Mouse (Mus musculus): ENCODE results near the gene Tns1. TPM values are rescaled to one million over a fixed set of nuclear protein-coding genes. Genes with fewer than 3 reads are reported as not detected.

Gene Tns1
- total and polyA plus RNA-seq, 2 experiments, result 17.9 to 47.9 TPM

- peaks cover 38% of the 10 kb centered on the region for H3K4me1 ChIP-seq (ENCODE audit: control insufficient read depth, insufficient read depth, low read length)
- H3K36me3 ChIP-seq (ENCODE audit: control insufficient read depth, insufficient read depth, low read length), result no peaks in the 10 kb centered on the region
- DNase-seq (ENCODE audit: extremely low read depth, low read depth, low spot score), result peak; percentile 99
- H3K27ac ChIP-seq (replicated peaks; ENCODE audit: insufficient read depth, low read depth, low read length), result peak overlapping the region; percentile 88
- WGBS, result 24% methylated on average over 1 of the region's 1 CpGs
- no peak overlapping the region for H3K4me3 ChIP-seq (ENCODE audit: insufficient read depth, low read depth, low read length)
- peaks cover 39% of the 10 kb centered on the region for H3K79me2 ChIP-seq (ENCODE audit: control insufficient read depth, insufficient read depth, low read length)
- H3K9ac ChIP-seq (ENCODE audit: low read depth, low read length), result peak overlapping the region; percentile 15; the same call in 1 of the 2 replicates
- H3K27me3 ChIP-seq (ENCODE audit: control insufficient read depth, insufficient read depth, low read length), result no peaks in the 10 kb centered on the region
- TF ChIP-seq CTCF (IDR thresholded peaks at IDR 0.05; ENCODE audit: low read depth, low read length) (no peak), POLR2A (IDR thresholded peaks at IDR 0.05; ENCODE audit: extremely low read depth, insufficient read depth, low read length) (no peak)
These were observed 79.8 kb downstream of the Tns1 start for GRCm38 (mm10) chr1:74044421-74044820.

GRCm38 (mm10) chr1:74043584-74044105 lies 80.6 kb downstream of the Tns1 start:
- peak; percentile 96 for DNase-seq (ENCODE audit: extremely low read depth, low read depth, low spot score)
- TF ChIP-seq CTCF (IDR thresholded peaks at IDR 0.05; ENCODE audit: low read depth, low read length), result no peak
- TF ChIP-seq POLR2A (IDR thresholded peaks at IDR 0.05; ENCODE audit: extremely low read depth, insufficient read depth, low read length), result no peak
- 14% methylated on average over 4 of the region's 4 CpGs for WGBS
- H3K27ac ChIP-seq (replicated peaks; ENCODE audit: insufficient read depth, low read depth, low read length), result peak overlapping the region; percentile 88
- H3K79me2 ChIP-seq (ENCODE audit: control insufficient read depth, insufficient read depth, low read length), result peaks cover 43% of the 10 kb centered on the region
- peaks cover 45% of the 10 kb centered on the region for H3K4me1 ChIP-seq (ENCODE audit: control insufficient read depth, insufficient read depth, low read length)
- H3K36me3 ChIP-seq (ENCODE audit: control insufficient read depth, insufficient read depth, low read length), result no peaks in the 10 kb centered on the region
- no peaks in the 10 kb centered on the region for H3K27me3 ChIP-seq (ENCODE audit: control insufficient read depth, insufficient read depth, low read length)
- no peak overlapping the region for H3K4me3 ChIP-seq (ENCODE audit: insufficient read depth, low read depth, low read length)
- H3K9ac ChIP-seq (ENCODE audit: low read depth, low read length), result peak overlapping the region; percentile 47

GRCm38 (mm10) chr1:74042711-74043467 lies 81.4 kb downstream of the Tns1 start:
- H3K36me3 ChIP-seq (ENCODE audit: control insufficient read depth, insufficient read depth, low read length), result no peaks in the 10 kb centered on the region
- H3K9ac ChIP-seq (ENCODE audit: low read depth, low read length), result peak overlapping the region; percentile 47
- peak overlapping the region; percentile 86 for H3K27ac ChIP-seq (replicated peaks; ENCODE audit: insufficient read depth, low read depth, low read length)
- TF ChIP-seq POLR2A (IDR thresholded peaks at IDR 0.05; ENCODE audit: extremely low read depth, insufficient read depth, low read length), result no peak
- TF ChIP-seq CTCF (IDR thresholded peaks at IDR 0.05; ENCODE audit: low read depth, low read length), result no peak
- H3K79me2 ChIP-seq (ENCODE audit: control insufficient read depth, insufficient read depth, low read length), result peaks cover 44% of the 10 kb centered on the region
- no peaks in the 10 kb centered on the region for H3K27me3 ChIP-seq (ENCODE audit: control insufficient read depth, insufficient read depth, low read length)
- H3K4me3 ChIP-seq (ENCODE audit: insufficient read depth, low read depth, low read length), result no peak overlapping the region
- no peak for DNase-seq (ENCODE audit: extremely low read depth, low read depth, low spot score)
- WGBS, result 63% methylated on average over 3 of the region's 3 CpGs
- H3K4me1 ChIP-seq (ENCODE audit: control insufficient read depth, insufficient read depth, low read length), result peaks cover 40% of the 10 kb centered on the region

- Histone ChIP-seq H3K36me3 (ENCODE audit: control insufficient read depth, insufficient read depth, low read length) (no peaks in the 10 kb centered on the region), H3K79me2 (ENCODE audit: control insufficient read depth, insufficient read depth, low read length) (peaks cover 51% of the 10 kb centered on the region), H3K27me3 (ENCODE audit: control insufficient read depth, insufficient read depth, low read length) (no peaks in the 10 kb centered on the region), H3K4me1 (ENCODE audit: control insufficient read depth, insufficient read depth, low read length) (peaks cover 34% of the 10 kb centered on the region), H3K9ac (ENCODE audit: low read depth, low read length) (no peak overlapping the region), H3K27ac (replicated peaks; ENCODE audit: insufficient read depth, low read depth, low read length) (no peak overlapping the region), H3K4me3 (ENCODE audit: insufficient read depth, low read depth, low read length) (no peak overlapping the region)
- 77% methylated on average over 8 of the region's 8 CpGs for WGBS
- DNase-seq (ENCODE audit: extremely low read depth, low read depth, low spot score), result no peak
- TF ChIP-seq POLR2A (IDR thresholded peaks at IDR 0.05; ENCODE audit: extremely low read depth, insufficient read depth, low read length) (no peak), CTCF (IDR thresholded peaks at IDR 0.05; ENCODE audit: low read depth, low read length) (no peak)
These were observed 82.6 kb downstream of the Tns1 start for GRCm38 (mm10) chr1:74041692-74042091.

- no peak overlapping the region for H3K27ac ChIP-seq (replicated peaks; ENCODE audit: insufficient read depth, low read depth, low read length)
- H3K79me2 ChIP-seq (ENCODE audit: control insufficient read depth, insufficient read depth, low read length), result peaks cover 51% of the 10 kb centered on the region
- H3K4me3 ChIP-seq (ENCODE audit: insufficient read depth, low read depth, low read length), result no peak overlapping the region
- no peak for DNase-seq (ENCODE audit: extremely low read depth, low read depth, low spot score)
- no peak overlapping the region for H3K9ac ChIP-seq (ENCODE audit: low read depth, low read length)
- H3K4me1 ChIP-seq (ENCODE audit: control insufficient read depth, insufficient read depth, low read length), result peaks cover 34% of the 10 kb centered on the region
- H3K27me3 ChIP-seq (ENCODE audit: control insufficient read depth, insufficient read depth, low read length), result no peaks in the 10 kb centered on the region
- no peaks in the 10 kb centered on the region for H3K36me3 ChIP-seq (ENCODE audit: control insufficient read depth, insufficient read depth, low read length)
- TF ChIP-seq CTCF (IDR thresholded peaks at IDR 0.05; ENCODE audit: low read depth, low read length) (no peak), POLR2A (IDR thresholded peaks at IDR 0.05; ENCODE audit: extremely low read depth, insufficient read depth, low read length) (no peak)
- WGBS, result 89% methylated on average over 7 of the region's 7 CpGs
These were observed 83.1 kb downstream of the Tns1 start for GRCm38 (mm10) chr1:74041178-74041577.

All from liver, adult 2 months (tissue).